Mouse (Mus musculus) lung, postnatal 10 days (tissue): ENCODE measurements around the gene Bola1.
"Not testable (repeated sequence)": the region's sequence is repeated elsewhere in the genome, so short reads cannot be mapped to it uniquely, and the experiment has no call there.

Experiments used
- DNase-seq: peaks from one replicate; pipeline ENCODE4 v3.0.0; 2021

Gene Bola1

GRCm38 (mm10) chr3:96221640-96222038, 2.1 kb upstream of the Bola1 start:
- no peak for DNase-seq

- peak; percentile 94 for DNase-seq
These were observed 1.5 kb upstream of the Bola1 start, which contains the start of the genes Hist2h2ac and Hist2h2be for GRCm38 (mm10) chr3:96220765-96221639. Gene Hist2h2ac, minus strand, starts transcription at chr3:96220880. Gene Hist2h2be, plus strand, starts transcription at chr3:96221119.

- DNase-seq: not testable (repeated sequence)
These were observed 739 bp upstream of the Bola1 start for GRCm38 (mm10) chr3:96220131-96220764.

GRCm38 (mm10) chr3:96219191-96219641, 293 bp downstream of the Bola1 start:
- peak; percentile 29 for DNase-seq

GRCm38 (mm10) chr3:96209242-96209641, 10.3 kb downstream of the Bola1 start:
- peak; percentile 36 for DNase-seq

DNA sequence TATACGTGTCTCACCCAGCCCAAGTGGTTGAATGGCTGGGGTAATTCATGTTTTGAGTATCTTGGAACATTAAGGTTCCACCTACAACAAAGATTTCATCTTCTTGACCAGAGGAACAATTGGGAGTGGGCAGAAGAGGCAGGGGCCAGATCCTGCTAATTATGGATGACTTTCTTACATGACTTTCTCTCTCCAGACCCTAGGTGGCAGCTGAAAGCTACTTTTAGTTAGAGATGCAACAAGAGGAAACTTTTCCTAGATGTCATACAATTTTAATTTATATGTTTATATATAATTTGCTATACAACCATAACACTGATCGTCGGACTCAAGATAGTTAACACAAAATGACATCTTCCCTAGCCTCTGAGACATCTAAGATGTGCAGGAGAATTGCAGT, 11.7 kb downstream of the Bola1 start:
- no peak for DNase-seq

DNA sequence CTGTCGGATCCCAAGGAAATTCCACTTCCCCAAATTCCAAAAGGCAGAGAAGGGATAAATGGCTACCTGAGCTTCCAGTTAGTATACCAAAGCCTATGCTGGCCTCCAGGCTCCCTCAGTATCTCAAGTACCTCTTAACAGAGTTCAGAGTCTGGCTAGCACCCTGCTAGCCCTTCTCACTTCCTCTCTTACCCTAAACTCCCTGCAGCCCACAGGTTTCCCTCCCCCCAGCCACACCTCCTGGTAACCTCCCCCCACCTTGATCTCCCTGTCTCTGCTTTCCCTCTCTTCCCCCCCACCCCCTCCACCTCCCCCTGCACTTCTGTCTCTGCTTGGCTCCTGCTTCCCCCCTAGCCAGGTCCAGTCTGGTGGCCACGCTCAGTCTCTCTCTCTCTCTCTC, 19.8 kb downstream of the Bola1 start:
- no peak for DNase-seq

DNA sequence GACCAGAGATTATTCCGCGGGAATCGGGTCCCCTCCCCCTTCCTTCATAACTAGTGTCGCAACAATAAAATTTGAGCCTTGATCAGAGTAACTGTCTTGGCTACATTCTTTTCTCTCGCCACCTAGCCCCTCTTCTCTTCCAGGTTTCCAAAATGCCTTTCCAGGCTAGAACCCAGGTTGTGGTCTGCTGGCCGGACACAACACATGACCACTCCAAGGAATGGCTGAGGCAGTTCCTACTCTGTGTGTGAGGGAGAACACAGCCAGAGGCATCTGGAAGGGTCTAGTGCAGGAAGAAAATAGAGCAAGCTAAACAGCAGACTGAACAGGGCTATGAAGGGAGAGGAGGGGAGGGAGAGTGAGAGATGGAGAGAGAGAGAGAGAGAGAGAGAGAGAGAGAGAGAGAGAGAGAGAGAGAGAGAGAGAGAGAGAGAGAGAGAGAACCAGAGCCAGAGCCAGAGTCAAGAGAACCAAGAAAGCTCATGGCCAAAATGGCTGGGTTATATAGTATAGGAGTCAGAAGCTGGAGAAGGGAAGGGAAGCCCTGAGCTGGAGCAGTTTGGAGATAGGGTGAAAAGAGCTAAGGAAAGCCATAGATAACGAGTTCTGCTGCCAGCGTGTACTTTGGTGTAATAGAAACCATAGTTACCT, 20.8 kb downstream of the Bola1 start:
- DNase-seq: not testable (repeated sequence)

DNA sequence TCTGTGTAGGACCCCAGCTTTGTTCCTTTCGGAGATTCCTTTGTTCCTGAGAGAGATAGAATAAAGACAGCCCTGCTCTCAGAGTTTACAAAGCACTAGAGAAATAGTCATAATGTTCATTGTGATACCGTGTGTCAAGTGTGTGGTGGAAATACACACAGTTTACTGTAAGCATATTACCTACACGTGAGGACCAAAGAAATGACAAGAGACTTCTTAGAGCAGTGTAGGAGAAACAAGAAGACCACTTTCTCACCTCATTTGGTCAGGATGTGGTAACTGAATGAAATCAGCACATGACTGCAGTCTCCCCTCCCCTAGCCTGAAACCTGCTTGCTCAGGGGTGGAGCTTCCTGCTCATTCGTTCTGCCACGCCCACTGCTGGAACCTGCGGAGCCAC, 21.3 kb downstream of the Bola1 start:
- DNase-seq: no peak

DNA sequence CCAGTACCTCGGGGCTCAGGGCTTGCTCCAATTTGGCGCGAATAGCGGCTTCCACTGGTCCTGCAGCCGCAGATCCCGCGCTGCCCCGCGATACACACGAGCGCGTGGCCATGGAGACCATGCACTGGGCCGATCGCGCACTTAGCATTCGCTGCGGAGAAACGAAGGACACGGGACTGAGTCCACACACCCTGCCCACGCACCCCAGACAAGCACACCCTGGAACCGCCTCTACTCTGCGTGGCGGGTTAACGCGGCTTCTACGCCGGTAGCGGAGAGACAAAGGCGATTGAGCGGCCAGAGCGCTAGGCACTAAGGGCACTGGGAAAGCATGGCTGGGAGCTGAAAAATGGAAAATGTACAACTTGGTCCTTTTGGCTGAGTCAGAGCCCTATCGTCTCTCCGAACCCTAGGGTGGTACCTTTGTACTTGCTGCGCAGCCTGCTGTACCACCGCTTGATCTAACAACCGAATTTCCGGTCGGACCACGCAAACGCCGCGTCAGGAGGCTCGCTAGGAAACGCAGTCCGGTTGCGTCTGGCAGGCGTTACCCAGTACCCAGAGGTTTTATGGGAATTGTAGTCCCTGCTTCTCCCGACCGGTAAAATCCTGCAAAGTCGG, 22.3 kb downstream of the Bola1 start:
- DNase-seq: peak; percentile 91

DNA sequence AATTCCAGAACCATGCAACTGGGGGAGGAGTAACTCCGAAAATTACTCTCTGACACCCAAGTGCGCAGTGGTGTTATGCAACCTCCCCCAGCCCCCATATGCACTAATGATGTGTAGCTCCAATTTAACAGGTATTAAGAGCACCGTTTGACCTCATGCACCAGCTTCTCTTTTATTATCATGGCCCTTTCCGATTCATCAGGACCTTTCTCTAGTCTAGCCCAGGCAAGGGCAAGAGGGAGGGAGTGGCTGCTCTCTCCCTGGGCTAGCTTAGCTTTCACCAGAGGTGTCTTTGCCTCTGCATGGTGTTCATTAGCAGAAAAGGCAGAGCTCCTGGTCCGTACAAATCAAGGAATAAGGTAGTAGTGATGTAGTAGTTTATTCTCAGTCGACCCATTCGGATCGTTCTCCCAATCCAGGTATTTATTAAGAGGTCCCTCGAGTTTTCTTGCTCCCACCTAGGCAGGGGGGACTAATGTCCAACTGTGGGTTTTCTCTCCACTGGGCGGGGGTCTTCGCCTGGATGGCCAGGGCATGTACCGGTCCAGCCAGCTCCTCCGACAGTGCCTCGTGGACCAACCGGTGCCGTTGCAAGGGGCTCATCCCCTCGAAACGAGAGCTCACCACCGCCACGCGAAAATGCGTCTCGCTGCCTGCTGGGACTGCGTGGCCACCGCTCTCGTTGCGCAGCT, 22.9 kb downstream of the Bola1 start:
- no peak for DNase-seq

DNA sequence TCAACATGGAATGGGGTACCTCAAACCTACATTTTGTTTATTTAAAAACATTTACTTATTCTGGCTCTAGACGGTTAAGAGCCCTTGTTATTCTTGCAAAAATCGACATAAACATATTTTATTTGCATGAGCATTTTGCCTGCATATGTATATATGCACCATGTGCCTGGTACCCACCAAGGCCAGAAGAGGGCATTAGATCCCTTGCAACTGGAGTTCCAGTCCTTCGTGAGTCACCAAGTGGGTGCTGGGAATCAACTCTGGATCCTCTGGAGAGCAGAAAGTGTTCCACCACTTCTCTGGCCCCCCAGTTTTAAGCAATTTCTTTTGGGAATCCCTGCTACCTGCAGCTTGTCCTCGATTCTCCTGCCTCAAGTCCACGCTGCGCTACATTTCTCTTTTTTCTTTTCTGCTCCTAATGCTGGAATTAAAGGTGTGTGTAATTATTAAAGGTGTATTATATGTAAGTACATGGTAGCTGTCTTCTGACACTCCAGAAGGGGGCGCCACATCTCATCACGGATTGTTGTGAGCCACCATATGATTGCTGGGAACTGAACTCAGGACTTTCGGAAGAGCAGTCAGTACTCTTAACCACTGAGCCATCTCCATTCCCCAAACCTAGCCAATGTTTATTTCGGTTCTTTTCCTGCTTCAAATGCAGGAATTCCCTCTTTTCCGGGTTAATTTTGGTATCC, 23.7 kb downstream of the Bola1 start:
- no peak for DNase-seq

DNA sequence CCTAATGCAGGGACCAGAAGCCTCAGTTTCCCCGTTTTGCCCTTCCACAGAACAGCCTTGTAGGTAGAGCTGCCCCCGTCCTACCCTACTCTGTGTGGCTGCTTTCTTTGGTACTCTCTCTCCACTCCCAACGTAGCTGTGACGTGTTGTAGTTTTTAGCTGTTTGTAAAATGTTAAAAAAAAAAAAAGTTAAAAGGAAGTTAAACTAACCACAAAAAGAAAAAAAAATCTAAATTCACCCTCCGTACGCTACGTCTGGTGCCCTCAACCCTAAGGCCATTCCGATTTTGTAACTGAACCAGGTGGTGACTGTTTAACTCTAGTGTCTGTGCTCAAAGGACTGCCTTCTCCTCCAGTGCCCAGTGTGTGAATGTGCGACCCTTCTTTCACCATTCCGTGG, 24.5 kb downstream of the Bola1 start:
- no peak for DNase-seq

DNA sequence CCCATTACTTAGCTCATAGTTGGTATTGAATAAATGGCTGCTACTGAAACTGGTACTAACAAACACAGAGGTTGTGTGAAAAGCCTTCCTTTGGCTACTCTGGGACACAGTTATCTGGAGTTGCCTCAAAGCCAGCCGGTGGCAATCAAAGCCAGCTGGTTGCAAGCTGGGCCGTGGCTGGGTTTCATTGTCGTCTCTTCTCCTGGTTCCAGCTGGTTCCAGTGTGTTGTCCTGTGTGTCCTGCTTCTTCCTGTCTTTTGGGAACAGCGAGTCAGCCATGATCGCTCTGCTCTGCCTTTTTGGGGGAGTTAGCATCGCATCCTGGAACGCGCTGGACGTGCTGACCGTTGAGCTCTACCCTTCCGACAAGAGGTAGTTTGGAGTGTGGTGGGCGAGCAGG, 26.5 kb downstream of the Bola1 start:
- peak; percentile 57 for DNase-seq

DNA sequence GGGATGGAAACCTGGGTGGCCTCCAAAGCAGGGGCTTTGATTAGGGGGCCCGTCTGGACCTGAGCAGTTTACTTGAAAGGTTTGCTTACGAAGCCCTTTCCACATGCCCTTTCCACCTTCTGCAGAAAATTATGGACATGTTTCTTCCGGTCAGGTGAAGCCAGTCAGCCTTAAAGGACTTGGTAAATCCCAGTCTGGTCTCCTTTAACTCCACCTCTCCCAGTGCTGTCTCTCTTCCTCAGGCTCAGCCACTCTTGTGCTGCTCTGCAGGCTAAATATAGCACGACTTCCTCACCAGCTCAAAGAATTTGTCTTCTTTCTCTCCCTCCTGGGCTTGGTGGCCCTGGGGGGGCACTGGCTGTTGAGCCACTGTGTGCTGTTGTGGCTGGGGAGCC, 37.1 kb downstream of the Bola1 start:
- no peak for DNase-seq

- no peak for DNase-seq
These were observed 37.8 kb downstream of the Bola1 start for GRCm38 (mm10) chr3:96181510-96182381.

GRCm38 (mm10) chr3:96180727-96181477, 38.6 kb downstream of the Bola1 start, which contains the start of gene Sv2a:
Gene Sv2a, plus strand, starts transcription at chr3:96181151.
- DNase-seq: peak; percentile 66

- DNase-seq: no peak
These were observed 40.0 kb downstream of the Bola1 start for GRCm38 (mm10) chr3:96179531-96179930.

DNA sequence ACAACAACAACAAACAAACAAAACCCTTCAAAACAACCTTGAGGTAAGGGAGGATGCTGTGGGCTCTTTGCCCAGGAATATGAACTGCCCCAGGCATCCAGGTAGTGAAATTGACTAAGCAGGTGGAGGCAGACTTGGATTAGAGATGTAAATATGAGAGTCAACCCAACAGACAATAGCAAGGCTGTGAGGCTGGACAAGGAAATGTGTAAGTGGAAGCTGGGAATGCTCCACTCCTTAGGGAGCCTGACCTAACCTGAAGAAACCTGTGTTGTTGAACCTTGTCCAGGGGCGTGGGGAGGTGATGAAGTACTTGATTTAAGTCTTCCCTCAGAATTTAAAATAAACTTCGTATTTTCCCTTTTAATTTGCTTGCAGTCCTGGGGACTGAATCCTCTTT, 40.6 kb downstream of the Bola1 start:
- no peak for DNase-seq

- no peak for DNase-seq
These were observed 41.1 kb downstream of the Bola1 start for GRCm38 (mm10) chr3:96178427-96178826.
